Comparison of ENCODE assay signal across 26 mouse cellular contexts in genomic region chr3:28060713-28061112, GRCm38 (mm10).
"Had no signal": no experiment of that assay in that cellular context is flagged by ENCODE, and none has a peak within 500 bp of the region (broad histone marks: within the 10 kb centered on the region; RNA-seq: fewer than 3 reads in every experiment).

No protein-coding gene starts in this region.

- H3K27ac ChIP-seq: gastrocnemius, adult 2 months; heart, adult 2 months; heart, embryonic 10.5 days; hindbrain, embryonic 10.5 days; hindbrain, embryonic 12.5 days; hindbrain, embryonic 14.5 days; kidney, embryonic 15.5 days; kidney, postnatal 0 days; left cerebral cortex, adult 2 months; limb, embryonic 13.5 days; limb, embryonic 15.5 days; liver, embryonic 12.5 days; liver, embryonic 14.5 days had no signal

- H3K4me1 ChIP-seq: heart, embryonic 10.5 days; heart, embryonic 12.5 days; hindbrain, embryonic 10.5 days; hindbrain, embryonic 12.5 days; kidney, embryonic 15.5 days; limb, embryonic 13.5 days; limb, embryonic 15.5 days; liver, embryonic 12.5 days had no signal

- H3K4me3 ChIP-seq: gastrocnemius, adult 2 months; heart, adult 2 months; heart, embryonic 10.5 days; heart, embryonic 12.5 days; hindbrain, embryonic 10.5 days; hindbrain, embryonic 12.5 days; kidney, embryonic 15.5 days; left cerebral cortex, adult 2 months; limb, embryonic 13.5 days; limb, embryonic 15.5 days; liver, embryonic 12.5 days had no signal

- H3K9ac ChIP-seq: heart, embryonic 12.5 days; hindbrain, embryonic 12.5 days; hindbrain, embryonic 14.5 days; kidney, embryonic 15.5 days; limb, embryonic 13.5 days; limb, embryonic 15.5 days; liver, embryonic 12.5 days; liver, embryonic 14.5 days had no signal

- ATAC-seq: hindbrain, embryonic 16.5 days; inflammation-experienced regulatory T-cells, adult 6 months; liver, embryonic 12.5 days had no signal

- H3K27me3 ChIP-seq: heart, embryonic 12.5 days; hindbrain, embryonic 12.5 days; kidney, embryonic 15.5 days; limb, embryonic 13.5 days; limb, embryonic 15.5 days; liver, embryonic 12.5 days had no signal

- DNase-seq: gastrocnemius, adult 2 months; gastrocnemius, postnatal 10 days; gastrocnemius, postnatal 25 days; heart, adult 2 months; heart, postnatal 10 days; heart, postnatal 4 days; kidney, adult 2 months; kidney, adult 9 months; kidney, postnatal 14 days; kidney, postnatal 36 days; layer of hippocampus, adult 9-11 months; layer of hippocampus, postnatal 36 days had no signal

- H3K36me3 ChIP-seq: hindbrain, embryonic 10.5 days; hindbrain, embryonic 12.5 days had no signal

- H3K4me2 ChIP-seq: heart, embryonic 12.5 days; hindbrain, embryonic 12.5 days; hindbrain, embryonic 14.5 days; kidney, embryonic 15.5 days; limb, embryonic 13.5 days; limb, embryonic 15.5 days; liver, embryonic 12.5 days had no signal

- H3K9me3 ChIP-seq: heart, embryonic 10.5 days; heart, embryonic 12.5 days; hindbrain, embryonic 10.5 days; hindbrain, embryonic 12.5 days; kidney, embryonic 15.5 days; limb, embryonic 13.5 days; limb, embryonic 15.5 days; liver, embryonic 12.5 days had no signal
